8 mouse cellular contexts compared by ENCODE assay signal in genomic region chr6:121272075-121272800, GRCm38 (mm10). TPM values are rescaled to one million over a fixed set of nuclear protein-coding genes. Genes with fewer than 3 reads are reported as not detected.
DNase-seq lines count a peak whose midpoint lies in the region; ATAC-seq and TF ChIP-seq lines count a peak whose summit lies in the region.

No protein-coding gene starts in this region.

- peak; percentile 56 for TF ChIP-seq RAD21 in CH12.LX (IDR thresholded peaks at IDR 0.05; ENCODE audit: low read depth, low read length)

- TF ChIP-seq EP300 in CH12.LX (IDR thresholded peaks at IDR 0.05; ENCODE audit: low read length) = no peak

- WGBS in forebrain, embryonic 10.5 days = 23% methylated on average over 17 of the region's 17 CpGs
- 11% methylated on average over 17 of the region's 17 CpGs for WGBS in heart, embryonic 16.5 days
- 3% methylated on average over 17 of the region's 17 CpGs for WGBS in liver, embryonic 15.5 days (ENCODE audit: insufficient replicate concordance)
- WGBS in neural tube, embryonic 12.5 days = 17% methylated on average over 17 of the region's 17 CpGs

- peak overlapping the region; percentile 64; the same call in 1 of the 2 replicates for H3K9ac ChIP-seq in CH12.LX (ENCODE audit: insufficient read depth, low read depth)
- peak overlapping the region; percentile 14 for H3K9ac ChIP-seq in heart, embryonic 16.5 days (ENCODE audit: low read length)
- peak overlapping the region; percentile 52 for H3K9ac ChIP-seq in liver, embryonic 15.5 days
- H3K9ac ChIP-seq in neural tube, embryonic 12.5 days = peak overlapping the region; percentile 29; the same call in 1 of the 2 replicates

- H3K36me3 ChIP-seq in CH12.LX (replicated peaks in 1 of 2; ENCODE audit: control insufficient read depth in 1 of 2, insufficient read depth in 1 of 2, low read length in 1 of 2) = peaks cover 0 to 20% of the 10 kb centered on the region in 2 experiments
- no peaks in the 10 kb centered on the region for H3K36me3 ChIP-seq in forebrain, embryonic 10.5 days (replicated peaks)
- no peaks in the 10 kb centered on the region for H3K36me3 ChIP-seq in heart, embryonic 16.5 days (ENCODE audit: control insufficient read depth, insufficient read depth)
- H3K36me3 ChIP-seq in liver, embryonic 15.5 days (replicated peaks) = no peaks in the 10 kb centered on the region
- H3K36me3 ChIP-seq in neural tube, embryonic 12.5 days = no peaks in the 10 kb centered on the region

- peaks cover 16% of the 10 kb centered on the region for H3K27me3 ChIP-seq in CH12.LX (replicated peaks)
- H3K27me3 ChIP-seq in forebrain, embryonic 10.5 days (ENCODE audit: poor library complexity, severe bottlenecking) = no peaks in the 10 kb centered on the region
- no peaks in the 10 kb centered on the region for H3K27me3 ChIP-seq in heart, embryonic 16.5 days (ENCODE audit: control insufficient read depth, insufficient read depth, low read length)
- no peaks in the 10 kb centered on the region for H3K27me3 ChIP-seq in liver, embryonic 15.5 days
- no peaks in the 10 kb centered on the region for H3K27me3 ChIP-seq in neural tube, embryonic 12.5 days (replicated peaks)

- H3K4me3 ChIP-seq in CH12.LX (replicated peaks in 1 of 3; ENCODE audit: low read depth in 2 of 3, low read length in 2 of 3, poor library complexity in 1 of 3) = peak overlapping the region; percentile 70 to 100 (median 82)
- peak overlapping the region; percentile 52 for H3K4me3 ChIP-seq in forebrain, embryonic 10.5 days
- H3K4me3 ChIP-seq in heart, embryonic 16.5 days (ENCODE audit: low read length) = peak overlapping the region; percentile 61
- peak overlapping the region; percentile 74 for H3K4me3 ChIP-seq in liver, embryonic 15.5 days (replicated peaks)
- H3K4me3 ChIP-seq in neural tube, embryonic 12.5 days = peak overlapping the region; percentile 34

- peak; percentile 85 for DNase-seq in CH12.LX (ENCODE audit: extremely low read depth)
- DNase-seq in c-Kit-negative CD71-positive TER-119-positive erythroid progenitor cells, embryonic 14.5 days (ENCODE audit: low read depth, low spot score) = peak; percentile 66
- peak; percentile 80 for DNase-seq in forebrain, embryonic 10.5 days (ENCODE audit: extremely low spot score, low spot score)
- DNase-seq in kidney, postnatal 36 days = peak; percentile 88 to 92
- peak; percentile 64 for DNase-seq in telencephalon, adult 2 months (ENCODE audit: low read depth, low spot score)

- no peaks in the 10 kb centered on the region for H3K79me2 ChIP-seq in CH12.LX (replicated peaks; ENCODE audit: control insufficient read depth, extremely low read depth, insufficient read depth, poor library complexity, severe bottlenecking)

- peak overlapping the region; percentile 72 for H3K4me2 ChIP-seq in CH12.LX (ENCODE audit: insufficient read depth, low read depth, poor library complexity, severe bottlenecking)
- H3K4me2 ChIP-seq in heart, embryonic 16.5 days (ENCODE audit: low read depth, low read length) = peak overlapping the region; percentile 78
- peak overlapping the region; percentile 81 for H3K4me2 ChIP-seq in liver, embryonic 15.5 days
- H3K4me2 ChIP-seq in neural tube, embryonic 12.5 days (replicated peaks) = peak overlapping the region; percentile 63

- peak; percentile 81 for ATAC-seq in heart, embryonic 16.5 days (replicated peaks; ENCODE audit: extremely low read depth, insufficient read depth, low FRiP score)
- ATAC-seq in liver, embryonic 15.5 days (ENCODE audit: insufficient read depth) = peak; percentile 80
- ATAC-seq in neural tube, embryonic 12.5 days (ENCODE audit: low FRiP score, low read depth) = peak; percentile 92

- peak overlapping the region; percentile 63 for H3K27ac ChIP-seq in CH12.LX (ENCODE audit: insufficient read depth, low read depth)
- H3K27ac ChIP-seq in forebrain, embryonic 10.5 days = peak overlapping the region; percentile 76
- H3K27ac ChIP-seq in heart, embryonic 16.5 days (ENCODE audit: low read length) = peak overlapping the region; percentile 67
- peak overlapping the region; percentile 39 for H3K27ac ChIP-seq in liver, embryonic 15.5 days (replicated peaks)
- H3K27ac ChIP-seq in neural tube, embryonic 12.5 days = peak overlapping the region; percentile 37; the same call in 1 of the 2 replicates

- TF ChIP-seq POLR2A in CH12.LX (IDR thresholded peaks at IDR 0.05; ENCODE audit: low read depth, low read length) = peak; percentile 67

- in situ Hi-C loops in CH12.LX (cut with MboI; ENCODE audit: low pct_ligation_motif_present, low pct_unique_long_range_greater_than_20kb, low sequenced_read_pairs) = no loop called here

- TF ChIP-seq CTCF in CH12.LX (conservative IDR thresholded peaks at IDR 0.05 in 1 of 2, IDR thresholded peaks at IDR 0.05 in 1 of 2; ENCODE audit: low read depth in 2 of 2, low read length in 2 of 2) = peak; percentile 80 to 81

- dilution Hi-C loops in CH12.LX (cut with MboI; ENCODE audit: extremely low pct_ligation_motif_present, extremely low pct_unique_long_range_greater_than_20kb, low sequenced_read_pairs) = no loop called here

- H3K4me1 ChIP-seq in CH12.LX (ENCODE audit: control insufficient read depth in 1 of 2, insufficient read depth in 2 of 2) = peaks cover 5 to 19% of the 10 kb centered on the region in 2 experiments; a peak in 2 of 4 replicates
- peaks cover 7% of the 10 kb centered on the region for H3K4me1 ChIP-seq in forebrain, embryonic 10.5 days
- no peaks in the 10 kb centered on the region; the same call in 1 of the 2 replicates for H3K4me1 ChIP-seq in heart, embryonic 16.5 days (ENCODE audit: control insufficient read depth, insufficient read depth, low read length)
- peaks cover 11% of the 10 kb centered on the region for H3K4me1 ChIP-seq in liver, embryonic 15.5 days (replicated peaks)
- H3K4me1 ChIP-seq in neural tube, embryonic 12.5 days = no peaks in the 10 kb centered on the region

- peaks cover 2% of the 10 kb centered on the region for H3K9me3 ChIP-seq in CH12.LX (replicated peaks; ENCODE audit: low read length)
- no peaks in the 10 kb centered on the region for H3K9me3 ChIP-seq in forebrain, embryonic 10.5 days
- no peaks in the 10 kb centered on the region for H3K9me3 ChIP-seq in heart, embryonic 16.5 days (replicated peaks; ENCODE audit: control insufficient read depth, low read length)
- no peaks in the 10 kb centered on the region for H3K9me3 ChIP-seq in liver, embryonic 15.5 days (replicated peaks)
- H3K9me3 ChIP-seq in neural tube, embryonic 12.5 days = no peaks in the 10 kb centered on the region

TF ChIP-seq in CH12.LX, 34 proteins besides CTCF, POLR2A, EP300 and RAD21 (continues in another document):
- TF ChIP-seq MAX (IDR thresholded peaks at IDR 0.05; ENCODE audit: low read length) (peak; percentile 45; the same call in 1 of the 2 replicates), ELF1 (IDR thresholded peaks at IDR 0.05; ENCODE audit: low read depth, low read length) (peak; percentile 78), HCFC1 (IDR thresholded peaks at IDR 0.05; ENCODE audit: low read depth, low read length) (peak; percentile 60), TBP (conservative IDR thresholded peaks at IDR 0.05; ENCODE audit: low read depth, low read length) (peak; percentile 68; the same call in 1 of the 2 replicates), E2F4 (IDR thresholded peaks at IDR 0.05; ENCODE audit: insufficient replicate concordance, low read depth, low read length) (no peak), MXI1 (IDR thresholded peaks at IDR 0.05; ENCODE audit: low read depth, low read length) (peak; percentile 47; the same call in 1 of the 2 replicates), CHD1 (IDR thresholded peaks at IDR 0.05; ENCODE audit: low read depth, low read length) (peak; percentile 91), SIN3A (IDR thresholded peaks at IDR 0.05; ENCODE audit: low read length) (peak; percentile 66; the same call in 1 of the 2 replicates), RCOR1 (conservative IDR thresholded peaks at IDR 0.05; ENCODE audit: low read depth, low read length) (no peak), MAFK (IDR thresholded peaks at IDR 0.05; ENCODE audit: insufficient replicate concordance, low read length) (no peak), NELFE (IDR thresholded peaks at IDR 0.05; ENCODE audit: low read depth, low read length) (peak; percentile 48), ETS1 (conservative IDR thresholded peaks at IDR 0.05; ENCODE audit: low read depth, low read length) (peak; percentile 5; the same call in 1 of the 2 replicates), UBTF (IDR thresholded peaks at IDR 0.05; ENCODE audit: low read depth, low read length) (no peak), MYC (IDR thresholded peaks at IDR 0.05; ENCODE audit: low read depth, low read length) (peak; percentile 34; the same call in 1 of the 2 replicates), POLR2AphosphoS2 (IDR thresholded peaks at IDR 0.05; ENCODE audit: low read depth, low read length) (peak; percentile 54; the same call in 1 of the 2 replicates), JUN (IDR thresholded peaks at IDR 0.05; ENCODE audit: insufficient read depth, low read depth, low read length) (no peak), MEF2A (IDR thresholded peaks at IDR 0.05; ENCODE audit: borderline replicate concordance, low read depth, low read length) (0 out of 2 replicates have a peak, but pooled peaks have one; percentile 18), GABPA (IDR thresholded peaks at IDR 0.05; ENCODE audit: insufficient replicate concordance, low read depth, low read length) (no peak), ZMIZ1 (IDR thresholded peaks at IDR 0.05; ENCODE audit: low read depth, low read length) (0 out of 2 replicates have a peak, but pooled peaks have one; percentile 16), MAZ (IDR thresholded peaks at IDR 0.05; ENCODE audit: low read depth, low read length) (peak; percentile 56; the same call in 1 of the 2 replicates)

RNA-seq across cellular contexts. Expression of gene Usp18, which starts 26.5 kb away (rescaled TPM):
- total RNA-seq in CH12.LX (2012; rRNA removed) (1.3 TPM in 2 replicates), CH12.LX (2014; rRNA removed) (0.36 and 0.63 TPM in 2 replicates)
- polyA plus RNA-seq in CH12.LX (2012; ENCODE audit: insufficient read length, low read depth) = 1.3 and 1.5 TPM in 2 replicates
- 0.26 and 0.75 TPM in 2 replicates for polyA plus RNA-seq in forebrain, embryonic 10.5 days (2016; fragmentation: Nextera tagmentation; extraction: Ambion mirVana)
- 3.6 and 6.1 TPM in 2 replicates for polyA plus RNA-seq in heart, embryonic 16.5 days (2015; fragmentation: Nextera tagmentation; extraction: Ambion mirVana)
- 9.5 and 10.9 TPM in 2 replicates for polyA plus RNA-seq in liver, embryonic 15.5 days (2015; fragmentation: Nextera tagmentation; extraction: Ambion mirVana)
- polyA plus RNA-seq in neural tube, embryonic 12.5 days (2016; fragmentation: Nextera tagmentation; extraction: Ambion mirVana) = 1.3 TPM in 2 replicates

RNA-seq across cellular contexts. Expression of gene Slc6a13, which starts 27.8 kb away (rescaled TPM):
- total RNA-seq in CH12.LX (2012; rRNA removed) (9.6 and 12.3 TPM in 2 replicates), CH12.LX (2014; rRNA removed) (12.7 and 15.4 TPM in 2 replicates)
- polyA plus RNA-seq in CH12.LX (2012; ENCODE audit: insufficient read length, low read depth) = 17.4 and 21.5 TPM in 2 replicates
- 1.5 and 2.4 TPM in 2 replicates for polyA plus RNA-seq in forebrain, embryonic 10.5 days (2016; fragmentation: Nextera tagmentation; extraction: Ambion mirVana)
- 5.0 and 5.4 TPM in 2 replicates for polyA plus RNA-seq in heart, embryonic 16.5 days (2015; fragmentation: Nextera tagmentation; extraction: Ambion mirVana)
- 34.1 and 39.1 TPM in 2 replicates for polyA plus RNA-seq in liver, embryonic 15.5 days (2015; fragmentation: Nextera tagmentation; extraction: Ambion mirVana)
- 15.8 and 16.1 TPM in 2 replicates for polyA plus RNA-seq in neural tube, embryonic 12.5 days (2016; fragmentation: Nextera tagmentation; extraction: Ambion mirVana)

Comparison
In these comparisons a context has a peak if more than half of its experiments do, and no peak if none do; other contexts are left out.
1. Peak in every context shown above with its lines: DNase-seq, ATAC-seq, H3K4me3 ChIP-seq and H3K27ac ChIP-seq.
2. H3K9ac ChIP-seq: peak in every context shown above with its lines; median percentile 64 in CH12.LX; 52 in liver, embryonic 15.5 days; 29 in neural tube, embryonic 12.5 days; 14 in heart, embryonic 16.5 days.